Mouse (Mus musculus) cerebellum, adult (tissue): Measurements from ENCODE around the gene Cntnap4.

Source experiments
- ATAC-seq: cut with Nextera tagmentation; 2 replicates; pipeline ENCODE4 v1.9.2; 2017; ENCODE audit warnings: mild to moderate bottlenecking, moderate library complexity, mixed read lengths; ENCODE audit not compliant: insufficient number of reproducible peaks, low FRiP score, low TSS enrichment

The Cntnap4 gene

DNA sequence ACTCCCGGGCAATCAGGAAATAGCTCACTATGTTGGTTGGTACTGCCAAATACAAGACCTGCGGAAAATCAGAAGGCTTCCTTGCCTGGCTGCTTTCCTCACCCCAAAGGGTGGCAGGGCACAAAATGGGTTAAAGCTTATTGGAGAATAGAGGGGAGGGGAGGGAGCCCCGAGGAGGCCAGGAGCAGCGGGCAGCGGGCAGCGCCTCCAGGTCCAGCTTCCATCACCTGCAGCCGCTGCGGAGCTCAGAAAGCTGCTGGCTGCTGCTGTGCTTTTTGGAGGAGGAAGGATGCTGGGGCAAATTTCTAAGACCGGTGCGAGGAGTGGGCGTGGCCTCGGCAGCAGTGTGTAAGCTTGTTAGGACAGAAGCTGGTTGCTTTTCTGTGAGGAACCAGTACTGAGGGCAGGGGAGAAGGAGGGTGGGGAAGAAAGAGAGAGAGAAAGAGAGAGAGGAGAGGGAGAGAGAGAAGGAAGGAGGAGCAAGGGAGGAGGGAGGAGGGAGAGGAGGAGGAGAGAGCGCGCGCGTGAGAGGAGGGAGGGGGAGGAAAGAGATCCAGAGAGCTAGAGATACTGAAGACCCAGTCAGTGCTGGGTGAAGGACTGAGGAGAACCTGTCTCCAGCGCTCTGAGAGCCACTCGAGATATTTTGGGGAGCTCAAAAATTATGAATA is at the start of gene Cntnap4:
TSS of gene Cntnap4 (plus strand) at position 573 of the 671 bp plus-strand sequence.
- ATAC-seq, result peak; percentile 72

DNA sequence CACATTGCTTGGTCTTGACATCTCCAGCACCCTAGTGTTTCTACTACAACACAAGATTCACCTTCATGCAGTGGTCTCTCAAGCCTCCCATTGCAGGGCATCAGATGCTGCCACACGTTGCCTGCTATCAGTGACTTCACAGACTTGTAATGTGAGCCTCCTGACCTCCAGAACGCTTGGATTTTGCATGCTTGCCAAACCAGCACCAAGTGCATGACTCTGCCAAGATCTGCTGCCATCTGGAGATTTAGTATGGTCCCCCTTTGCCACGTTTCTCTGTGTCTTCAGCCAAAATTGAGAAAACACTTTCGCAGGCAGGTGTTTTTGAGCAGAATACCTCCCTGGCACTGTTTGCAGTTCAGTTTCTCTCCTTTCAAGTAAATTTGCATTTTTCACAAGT is 12.5 kb upstream of the Cntnap4 start:
- ATAC-seq, result peak; percentile 45; the same call in 1 of the 2 replicates

DNA sequence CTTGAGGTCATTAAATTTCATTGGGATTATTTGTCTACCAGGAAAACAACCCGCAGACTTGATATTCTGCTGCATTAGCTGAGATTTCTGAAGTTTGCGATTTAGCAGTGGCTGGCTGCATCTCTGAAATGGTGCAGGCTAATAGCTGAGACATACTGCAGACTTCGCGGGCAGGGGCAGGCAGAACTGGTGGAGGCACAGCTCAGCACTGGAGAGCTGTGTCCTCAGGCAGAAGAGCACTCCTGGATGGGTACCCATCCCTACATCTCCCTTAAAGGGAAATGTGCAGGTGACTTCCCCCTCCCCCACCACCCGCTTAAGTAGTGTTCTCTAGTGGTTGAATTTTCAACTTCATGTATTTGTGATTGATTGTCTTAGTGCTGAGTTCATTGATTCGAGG is 698 bp downstream of the Cntnap4 start:
- ATAC-seq, result peak; percentile 50; the same call in 1 of the 2 replicates

DNA sequence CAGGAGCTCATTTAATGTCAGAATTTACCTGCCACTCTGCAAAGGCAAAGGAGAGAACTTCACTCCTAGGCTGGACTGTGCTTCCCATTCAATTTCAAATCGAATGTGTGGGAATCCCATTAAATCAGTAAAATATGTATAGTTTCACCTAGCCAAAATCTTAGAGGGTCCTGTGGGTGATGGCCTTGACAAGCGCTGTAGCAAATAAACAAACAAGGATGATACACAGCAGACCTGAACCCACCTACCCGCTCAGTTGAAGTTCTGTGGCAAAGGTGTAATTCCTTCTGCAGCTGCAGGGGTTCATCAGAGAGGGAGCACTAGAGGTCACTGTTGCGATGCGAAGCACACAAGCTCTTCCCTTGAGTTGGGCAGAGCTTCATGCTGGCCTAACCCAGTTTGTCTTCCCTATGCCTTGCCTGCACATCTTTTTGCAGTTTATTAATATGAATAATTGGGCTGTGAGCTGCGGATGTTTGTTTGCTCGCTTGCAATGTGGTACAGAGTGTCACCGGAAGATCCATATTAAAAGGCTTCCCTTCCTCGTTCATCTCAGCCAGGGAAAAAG is 1.6 kb downstream of the Cntnap4 start:
- ATAC-seq, result peak; percentile 80

DNA sequence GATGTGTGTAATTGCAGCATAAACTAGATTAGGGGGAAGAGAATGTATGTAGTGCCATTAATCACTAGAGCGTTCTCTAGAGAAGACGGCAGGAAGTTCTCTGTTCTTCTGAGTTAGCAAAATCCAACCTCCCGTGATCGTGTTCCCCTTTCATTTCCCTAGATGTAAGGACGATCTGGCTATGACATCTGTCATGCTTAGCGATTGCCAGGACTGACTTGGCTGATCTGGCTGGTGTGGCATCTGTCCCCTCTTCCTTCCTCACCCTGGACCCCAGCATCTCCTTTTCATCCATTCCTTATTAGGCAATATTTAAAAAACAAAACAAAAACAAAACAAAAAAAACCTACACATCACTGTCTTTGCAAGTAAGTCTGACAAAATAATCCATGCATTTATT is 11.6 kb downstream of the Cntnap4 start:
- peak; percentile 86 for ATAC-seq

DNA sequence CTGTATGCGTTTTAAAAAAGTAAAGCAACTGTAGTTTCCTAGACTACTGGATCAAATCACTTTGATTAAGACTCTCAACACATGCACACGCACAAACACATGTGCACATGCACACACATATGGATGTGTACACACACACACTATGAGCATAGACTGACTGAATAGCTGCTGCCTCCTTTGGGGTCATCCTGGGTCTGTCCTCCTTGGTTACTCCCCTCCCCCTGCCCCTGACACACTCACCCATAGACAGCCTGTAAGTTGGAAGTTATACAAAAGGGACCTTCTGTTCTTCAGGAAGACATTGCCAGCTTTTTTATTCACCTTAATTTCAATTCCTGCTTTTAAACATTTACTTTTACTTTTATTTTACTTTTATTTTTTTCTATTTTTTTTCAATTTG is 13.6 kb downstream of the Cntnap4 start:
- ATAC-seq, result no peak

DNA sequence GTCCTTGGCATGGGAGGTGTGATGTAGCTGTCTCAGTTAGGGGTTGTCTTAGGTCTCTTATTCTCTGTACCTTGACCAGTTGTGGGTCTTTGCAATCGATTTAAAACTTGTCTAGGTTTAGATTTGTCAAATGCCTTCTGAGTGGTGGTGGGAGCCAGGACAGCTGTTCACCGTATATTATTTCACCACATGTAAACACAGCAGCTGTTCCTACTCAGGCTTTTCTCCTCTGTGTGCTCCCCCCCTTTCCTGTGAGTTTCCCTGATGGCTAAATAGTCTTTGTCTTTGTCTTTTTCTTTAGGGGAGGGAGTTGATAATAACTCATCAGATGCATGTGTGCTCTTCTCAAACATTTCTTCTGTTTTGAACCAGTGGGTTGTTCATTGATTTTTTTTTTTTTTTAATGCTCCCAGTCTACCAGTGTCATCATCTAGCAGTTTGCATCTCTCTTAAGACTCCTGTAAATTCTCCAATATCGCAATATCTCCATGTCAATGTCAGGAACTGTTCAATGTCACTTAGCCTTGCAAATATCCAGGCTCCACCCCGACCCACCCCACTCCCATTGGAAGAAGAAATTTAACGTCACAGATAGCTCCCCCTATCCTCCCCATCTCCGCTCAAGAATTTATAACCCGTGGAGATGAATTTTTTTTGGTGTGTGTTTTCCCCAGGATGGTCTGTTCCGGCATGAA is 18.7 kb downstream of the Cntnap4 start:
- no peak for ATAC-seq

DNA sequence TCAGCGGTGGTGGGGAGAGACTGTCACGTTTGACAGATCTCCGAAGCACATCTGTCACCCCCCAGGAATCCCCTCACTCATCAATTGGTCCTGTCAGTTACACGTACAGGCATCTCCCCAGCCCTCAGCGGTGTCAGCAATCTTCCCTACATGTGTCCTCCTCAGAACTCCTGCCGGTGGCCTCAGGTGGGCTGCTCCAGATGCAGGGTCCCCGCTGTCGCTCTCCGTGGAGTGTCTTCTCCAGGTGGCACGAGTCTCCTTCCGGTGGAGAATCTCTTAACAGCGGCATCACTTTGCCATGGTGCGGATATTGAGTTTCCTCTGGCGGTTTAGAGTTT is 19.2 kb downstream of the Cntnap4 start:
- ATAC-seq, result no peak

DNA sequence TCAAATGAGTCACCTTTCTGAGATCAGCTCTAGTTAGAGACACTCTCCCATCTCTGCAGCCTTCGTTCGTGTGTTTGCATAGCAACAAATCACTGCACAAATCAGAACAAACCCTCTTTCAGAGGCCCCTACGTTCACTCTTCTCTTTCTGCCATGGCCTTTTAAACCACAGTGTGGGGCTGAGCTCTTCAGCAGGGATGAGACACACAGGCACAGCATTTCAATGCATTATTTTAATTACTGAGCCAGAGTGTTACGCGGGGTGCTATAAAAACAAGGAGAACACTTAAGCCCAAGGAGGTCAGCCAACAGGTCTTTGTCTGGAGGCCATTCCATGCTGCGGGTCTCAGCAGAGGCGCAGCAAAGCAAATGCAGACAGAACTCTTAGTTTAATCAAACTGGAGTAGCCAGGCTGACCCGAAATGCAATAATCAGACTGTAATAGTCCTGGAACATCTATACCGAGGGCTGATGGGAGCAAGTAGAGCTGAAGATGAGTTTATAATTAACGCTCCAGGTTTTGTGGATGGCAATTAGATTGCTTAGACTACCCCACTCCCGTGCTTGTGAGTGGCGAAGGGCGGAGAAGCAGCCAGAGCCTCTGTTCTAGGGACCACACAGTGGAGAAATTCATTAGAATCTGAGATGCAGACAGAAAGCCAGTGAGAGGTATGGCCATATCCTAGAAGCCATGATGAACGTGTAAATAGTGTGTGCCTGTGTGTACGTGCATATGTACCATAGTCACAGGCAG is 26.4 kb downstream of the Cntnap4 start:
- no peak for ATAC-seq

DNA sequence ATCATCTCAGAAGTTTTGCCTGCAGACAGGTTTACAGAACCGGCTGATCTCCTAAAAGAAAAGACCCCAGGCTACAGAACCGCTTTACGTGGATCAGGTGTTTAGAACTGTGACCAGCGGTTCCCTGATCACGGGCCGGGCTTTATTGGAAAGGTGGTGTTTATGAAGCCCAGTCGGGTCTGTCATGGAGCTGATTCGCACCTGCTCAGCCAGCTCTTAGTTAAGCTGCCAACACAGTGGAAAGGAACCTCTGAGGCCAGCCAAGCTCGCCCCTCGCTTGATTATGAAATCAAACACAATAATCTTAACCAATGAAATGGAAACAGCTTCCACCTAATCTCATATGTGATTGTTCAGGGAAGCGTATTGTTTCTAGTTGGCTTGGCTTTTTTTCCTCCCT is 30.1 kb downstream of the Cntnap4 start:
- no peak for ATAC-seq

DNA sequence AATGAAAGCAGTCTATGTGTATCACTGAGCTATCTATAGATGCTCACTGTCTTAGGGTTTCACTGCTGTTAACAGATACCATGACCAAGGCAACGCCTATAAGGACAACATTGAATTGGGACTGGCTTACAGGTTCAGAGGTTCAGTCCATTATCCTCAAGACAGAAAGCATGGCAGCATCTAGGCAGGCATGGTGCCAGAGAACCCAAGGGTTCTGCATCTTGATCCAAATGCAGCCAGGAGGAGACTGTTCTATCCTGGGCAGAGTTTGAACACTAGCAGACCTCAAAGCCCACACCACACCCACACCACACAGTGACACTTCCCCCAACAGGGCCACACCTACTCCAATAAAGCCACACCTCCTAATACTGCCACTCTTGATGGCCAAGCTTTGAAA is 31.3 kb downstream of the Cntnap4 start:
- no peak for ATAC-seq

DNA sequence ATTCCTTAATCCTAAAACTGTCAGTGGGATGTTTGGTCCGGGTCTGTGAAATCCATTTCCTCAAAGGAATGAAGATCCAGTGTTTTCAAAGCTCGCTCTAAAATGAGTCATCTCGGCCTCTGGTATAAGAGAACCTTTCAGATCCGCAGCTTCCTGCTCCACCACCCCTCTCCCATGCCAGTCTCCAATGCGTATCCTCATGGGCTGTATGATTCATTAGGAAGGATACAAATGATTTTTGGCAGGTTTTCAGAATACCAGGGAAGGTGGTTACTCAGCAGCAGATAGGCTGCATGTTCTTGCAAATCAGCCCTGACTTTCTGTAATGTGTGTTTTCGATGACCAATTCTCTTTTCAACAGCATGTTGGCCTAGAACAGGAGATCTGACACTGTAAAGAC is 40.3 kb downstream of the Cntnap4 start:
- peak; percentile 36; the same call in 1 of the 2 replicates for ATAC-seq

DNA sequence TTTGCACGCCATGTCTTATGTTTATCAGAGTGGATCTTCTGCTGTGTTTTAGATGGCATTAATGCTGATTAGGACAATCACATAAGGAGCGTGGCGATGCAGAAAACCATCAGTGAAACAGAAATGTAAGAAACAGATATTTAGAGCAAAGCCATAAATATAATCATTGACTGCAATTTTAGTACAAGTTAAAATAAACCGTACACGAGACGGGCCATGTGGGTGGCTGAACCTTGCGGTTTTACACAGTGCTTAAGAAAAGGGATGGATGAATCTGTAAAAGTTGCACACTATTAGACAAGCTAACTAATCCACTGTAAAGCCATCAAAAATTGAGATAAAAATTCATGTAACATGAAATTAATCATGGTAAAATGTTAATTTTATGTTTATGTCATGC is 58.9 kb downstream of the Cntnap4 start:
- ATAC-seq, result no peak

DNA sequence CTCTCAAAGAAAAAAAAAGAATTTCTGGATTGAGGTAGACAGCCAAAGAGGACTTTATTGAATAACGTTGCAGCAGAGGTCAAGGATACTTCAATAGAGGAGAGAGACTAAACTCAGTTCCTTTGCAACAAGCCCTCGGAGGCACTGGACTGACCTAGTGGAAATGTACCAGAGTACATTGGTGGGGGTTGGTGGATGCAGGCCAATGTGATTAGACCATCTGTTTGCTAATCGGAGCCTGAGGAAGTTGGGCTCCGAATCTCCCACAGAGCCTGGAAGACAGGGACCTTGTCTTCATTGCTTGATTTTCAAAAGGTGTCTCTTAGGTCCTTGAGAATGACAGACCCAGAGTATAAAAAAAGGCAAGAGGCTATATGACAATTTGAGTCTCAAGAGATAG is 82.8 kb downstream of the Cntnap4 start:
- peak; percentile 93 for ATAC-seq

DNA sequence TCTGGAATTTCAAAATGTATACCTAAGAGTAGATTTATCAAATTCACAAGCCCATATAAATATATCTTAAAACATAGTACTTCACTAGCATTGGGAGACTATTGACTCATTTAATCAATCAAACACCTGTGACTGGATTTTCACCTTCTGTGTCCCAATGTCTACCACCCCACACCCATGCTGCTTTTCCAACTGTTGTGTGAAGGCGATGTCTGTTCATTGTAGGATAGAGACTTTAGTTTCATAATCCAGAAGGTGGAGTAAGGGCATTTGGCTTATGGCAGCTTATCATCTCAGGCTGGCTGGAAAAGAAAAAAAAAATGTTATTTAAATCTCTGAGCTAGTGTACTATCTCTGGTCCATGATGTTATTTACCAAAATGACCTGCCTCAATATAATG is 83.4 kb downstream of the Cntnap4 start:
- ATAC-seq, result peak; percentile 54; the same call in 1 of the 2 replicates

DNA sequence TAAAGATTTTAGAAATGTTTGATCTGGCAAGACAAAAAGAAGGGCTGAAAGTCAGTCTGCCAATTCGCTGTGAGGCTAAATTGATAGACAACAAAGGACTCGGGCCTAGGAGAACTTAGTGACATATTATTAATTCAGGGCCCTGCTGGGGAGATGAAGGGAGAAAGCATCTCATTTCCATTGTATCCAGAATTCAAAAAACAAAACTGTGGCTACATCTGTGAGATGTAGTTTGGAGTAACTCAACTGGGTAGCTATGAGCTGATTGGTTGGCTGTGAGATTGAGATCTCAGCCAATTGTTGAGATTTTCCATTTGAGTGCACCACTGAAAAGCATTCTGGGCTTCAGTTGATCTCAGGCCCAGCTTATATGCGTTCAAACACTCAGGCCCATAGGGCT is 84.2 kb downstream of the Cntnap4 start:
- ATAC-seq, result no peak

DNA sequence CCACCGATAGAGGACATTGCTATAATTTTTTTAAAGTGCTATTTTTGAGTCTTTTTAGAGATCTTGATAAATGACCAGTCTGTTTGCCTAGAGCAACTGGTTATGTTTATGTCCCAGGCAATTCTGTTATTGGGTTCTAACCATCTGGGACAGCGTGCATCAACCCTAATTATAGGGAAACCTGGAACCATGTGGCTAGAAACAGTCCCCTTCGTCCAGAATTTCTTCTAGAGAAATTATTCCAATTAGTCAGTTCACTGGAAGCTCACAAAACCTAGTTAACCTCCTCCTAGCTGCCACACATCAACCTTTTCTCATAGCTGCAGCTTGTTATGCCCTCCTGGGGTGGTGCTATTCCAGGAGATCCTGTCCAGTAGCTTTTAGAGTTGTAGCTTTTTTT is 94.2 kb downstream of the Cntnap4 start:
- ATAC-seq, result peak; percentile 80; the same call in 1 of the 2 replicates

DNA sequence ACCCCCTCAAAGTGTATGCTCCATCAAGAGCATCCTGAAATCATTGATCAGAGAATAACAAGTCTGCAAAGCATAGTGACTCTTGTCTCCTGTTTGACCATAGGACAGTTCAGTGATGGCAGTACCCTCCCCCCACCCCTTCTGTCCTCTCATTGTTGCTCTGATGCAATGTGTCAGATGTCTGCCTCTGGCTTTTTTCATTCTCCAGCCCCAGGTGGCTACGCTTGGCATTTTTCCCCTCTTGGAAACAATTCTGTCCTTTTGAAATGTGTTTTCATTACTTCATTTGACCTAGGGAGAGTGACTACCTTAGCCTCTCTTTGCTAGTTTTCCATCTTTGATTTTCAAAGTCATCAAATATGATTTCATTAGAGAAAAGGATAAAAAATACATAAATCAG is 104.8 kb downstream of the Cntnap4 start:
- peak; percentile 59; the same call in 1 of the 2 replicates for ATAC-seq

DNA sequence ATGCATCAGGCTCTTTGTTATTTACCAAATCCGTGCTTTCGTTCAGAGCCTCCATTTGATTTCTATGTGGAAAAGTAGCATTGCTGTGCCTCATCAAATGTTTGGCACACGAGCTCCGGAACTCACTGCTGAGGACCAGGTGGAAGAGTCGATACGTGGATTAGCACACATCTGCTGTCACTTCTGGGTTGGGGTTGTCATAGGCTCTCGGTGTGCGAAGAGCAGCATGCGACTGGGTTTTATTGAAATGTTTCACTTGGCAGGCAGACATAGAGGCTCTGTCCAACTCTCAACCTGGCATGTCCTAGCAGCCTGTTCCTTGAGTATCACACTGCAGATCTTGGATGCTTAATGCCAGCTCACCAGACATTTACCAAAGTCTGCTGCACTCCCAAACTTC is 111.9 kb downstream of the Cntnap4 start:
- peak; percentile 83 for ATAC-seq

DNA sequence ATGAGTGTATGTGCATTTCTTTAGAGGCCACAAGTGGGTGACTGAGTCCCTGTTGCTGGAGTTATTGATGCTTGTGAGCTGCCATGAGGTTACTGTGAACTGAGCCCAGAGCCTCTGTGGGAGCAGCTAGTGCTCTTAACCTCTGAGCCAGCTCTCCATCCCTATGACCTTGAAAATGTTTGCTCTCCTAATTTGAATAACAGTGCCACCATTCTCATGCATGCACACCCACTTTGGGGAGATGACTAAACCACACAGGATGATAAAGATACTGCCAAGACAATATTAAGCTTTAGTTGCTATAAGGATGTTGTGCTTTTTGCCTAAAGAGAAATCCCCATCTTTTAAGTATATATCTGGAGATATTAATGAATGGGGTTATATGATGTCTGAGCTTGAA is 125.9 kb downstream of the Cntnap4 start:
- no peak for ATAC-seq

DNA sequence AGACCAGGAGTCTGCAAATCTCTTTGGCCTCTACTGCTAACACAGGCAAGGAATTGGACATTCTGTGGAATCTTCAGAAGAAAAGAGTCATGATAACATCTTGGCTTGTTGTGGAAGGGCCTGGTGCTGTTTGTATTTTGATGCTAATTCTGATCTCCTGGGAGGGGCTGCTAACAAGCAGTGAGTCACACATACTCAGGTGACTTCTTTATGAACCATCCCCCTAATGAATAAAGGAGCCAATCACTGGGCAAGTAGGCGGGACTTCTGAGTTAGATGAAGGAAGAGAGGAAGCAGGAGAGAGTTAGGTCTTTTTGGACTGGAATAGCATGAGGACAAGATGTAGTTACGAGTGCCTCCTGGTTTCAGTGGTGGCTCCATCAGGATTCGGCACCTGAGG is 128.3 kb downstream of the Cntnap4 start:
- ATAC-seq, result no peak
